Comparison of ENCODE assay signal across 8 mouse cellular contexts in genomic region chr10:82241401-82241788, GRCm38 (mm10). TPM values are rescaled to one million over a fixed set of nuclear protein-coding genes. Genes with fewer than 3 reads are reported as not detected.
DNase-seq lines count a peak whose midpoint lies in the region; ATAC-seq and TF ChIP-seq lines count a peak whose summit lies in the region.

No protein-coding gene starts in this region.

- no peak for TF ChIP-seq CTCF in spleen, adult 2 months (IDR thresholded peaks at IDR 0.05; ENCODE audit: extremely low read depth, insufficient read depth, insufficient read length, insufficient replicate concordance)

- TF ChIP-seq POLR2A in spleen, adult 2 months (IDR thresholded peaks at IDR 0.05; ENCODE audit: low read depth, low read length) = no peak

- peak overlapping the region; percentile 65 for H3K4me2 ChIP-seq in liver, embryonic 13.5 days

- peak overlapping the region; percentile 63 for H3K4me3 ChIP-seq in erythroblast, embryonic 14.5 days (replicated peaks)
- H3K4me3 ChIP-seq in spleen, adult 2 months (ENCODE audit: extremely low read depth, insufficient read depth, insufficient read length) = peak overlapping the region; percentile 73; the same call in 1 of the 2 replicates
- peak overlapping the region; percentile 68 for H3K4me3 ChIP-seq in liver, embryonic 13.5 days (replicated peaks)

- 76% methylated on average over 5 of the region's 5 CpGs for WGBS in spleen, adult 2 months
- 66% methylated on average over 5 of the region's 5 CpGs for WGBS in liver, embryonic 13.5 days (ENCODE audit: insufficient replicate concordance)

- peaks cover 7% of the 10 kb centered on the region for H3K4me1 ChIP-seq in erythroblast, embryonic 14.5 days (ENCODE audit: control insufficient read depth)
- H3K4me1 ChIP-seq in spleen, adult 2 months (ENCODE audit: control insufficient read depth, insufficient read depth, insufficient read length) = no peaks in the 10 kb centered on the region; the same call in 1 of the 2 replicates
- peaks cover 2% of the 10 kb centered on the region; the same call in 1 of the 2 replicates for H3K4me1 ChIP-seq in liver, embryonic 13.5 days (replicated peaks)

- intact Hi-C loops in left cerebral cortex, postnatal 4 days (cut with DNase I) = loop anchor here (10.0 kb wide), 1 partner anchor 113 kb away; the partner anchor contains the start of gene Gm4924

- no peak overlapping the region for H3K27ac ChIP-seq in spleen, adult 2 months (ENCODE audit: insufficient read depth, low read length)
- no peak overlapping the region for H3K27ac ChIP-seq in liver, embryonic 13.5 days

- ATAC-seq in erythroblast, adult 5-6 weeks (replicated peaks; ENCODE audit: low FRiP score, poor library complexity, severe bottlenecking) = no peak
- ATAC-seq in liver, embryonic 13.5 days (ENCODE audit: low read depth) = no peak

- no peak for DNase-seq in spleen, adult 2 months (ENCODE audit: low read depth in 1 of 2, low spot score in 2 of 2)
- DNase-seq in spleen, postnatal 4 days (ENCODE audit: low spot score in 2 of 2) = no peak
- DNase-seq in liver, embryonic 13.5 days = no peak
- no peak for DNase-seq in frontal cortex, postnatal 36 days (ENCODE audit: low spot score in 2 of 2)
- DNase-seq in left cerebral cortex, postnatal 4 days = no peak
- DNase-seq in left cerebral cortex, adult 11 months (ENCODE audit: low spot score) = no peak

- H3K27me3 ChIP-seq in erythroblast, embryonic 14.5 days (ENCODE audit: control insufficient read depth) = no peaks in the 10 kb centered on the region
- H3K27me3 ChIP-seq in spleen, adult 2 months (ENCODE audit: control insufficient read depth, insufficient read depth, low read length) = no peaks in the 10 kb centered on the region
- H3K27me3 ChIP-seq in liver, embryonic 13.5 days = no peaks in the 10 kb centered on the region

- no peaks in the 10 kb centered on the region; the same call in 1 of the 2 replicates for H3K36me3 ChIP-seq in erythroblast, embryonic 14.5 days (ENCODE audit: control insufficient read depth)
- H3K36me3 ChIP-seq in spleen, adult 2 months (ENCODE audit: control insufficient read depth, insufficient read depth, low read length) = no peaks in the 10 kb centered on the region
- H3K36me3 ChIP-seq in liver, embryonic 13.5 days = peaks cover 5% of the 10 kb centered on the region; the same call in 1 of the 2 replicates

- H3K9ac ChIP-seq in liver, embryonic 13.5 days = no peak overlapping the region

- H3K9me3 ChIP-seq in erythroblast, embryonic 14.5 days (ENCODE audit: control insufficient read depth, low read length) = peaks cover 5% of the 10 kb centered on the region
- no peaks in the 10 kb centered on the region; the same call in 1 of the 2 replicates for H3K9me3 ChIP-seq in liver, embryonic 13.5 days (replicated peaks)

RNA-seq across cellular contexts. Expression of gene Zfp938, which starts 0.3 kb away (rescaled TPM):
- polyA plus RNA-seq in erythroblast, embryonic 14.5 days (2012) = not detected in 2 replicates
- total RNA-seq in erythroblast, adult 5-6 weeks (2015; ENCODE audit: low replicate concordance) = 0.19 and 1.9 TPM in 2 replicates
- 1.1 TPM in 1 of 2 replicates, not detected in the other for total RNA-seq in erythroblast, adult 5-6 weeks (2017; ENCODE audit: low replicate concordance)
- polyA plus RNA-seq in spleen, adult 2 months (2012; rRNA removed) = 0.28 and 0.39 TPM in 2 replicates
- 2.3 and 3.3 TPM in 2 replicates for polyA plus RNA-seq in liver, embryonic 13.5 days (2015; fragmentation: Nextera tagmentation; extraction: Ambion mirVana)
- total RNA-seq in left cerebral cortex, postnatal 4 days (2021) = 10 to 100 TPM; 18.3 to 18.6 TPM
